Mouse (Mus musculus): ENCODE results near the gene Krtap5-1. TPM values are rescaled to one million over a fixed set of nuclear protein-coding genes. Genes with fewer than 3 reads are reported as not detected.
"Not testable (repeated sequence)": the region's sequence is repeated elsewhere in the genome, so short reads cannot be mapped to it uniquely, and the experiment has no call there.

Gene Krtap5-1
- polyA plus RNA-seq, 1 experiment = not detected

- no peak for TF ChIP-seq GATA1 (IDR thresholded peaks at IDR 0.05; ENCODE audit: low read length)
Observed at GRCm38 (mm10) chr7:142316558-142316957, 19.6 kb upstream of the Krtap5-1 start.

GRCm38 (mm10) chr7:142314600-142315285 lies 17.8 kb upstream of the Krtap5-1 start:
- no peak for TF ChIP-seq GATA1 (IDR thresholded peaks at IDR 0.05; ENCODE audit: low read length)

GRCm38 (mm10) chr7:142303249-142303648 lies 6.3 kb upstream of the Krtap5-1 start, which contains the start of gene Krtap5-4:
Gene Krtap5-4 (plus strand): TSS chr7:142303549.
- TF ChIP-seq GATA1 (IDR thresholded peaks at IDR 0.05; ENCODE audit: low read length) = no peak

GRCm38 (mm10) chr7:142295418-142295817 lies 1.5 kb downstream of the Krtap5-1 start:
- TF ChIP-seq GATA1 (IDR thresholded peaks at IDR 0.05; ENCODE audit: low read length) = no peak

- TF ChIP-seq GATA1 (IDR thresholded peaks at IDR 0.05; ENCODE audit: low read length) = no peak
Observed at GRCm38 (mm10) chr7:142285130-142285835, 11.6 kb downstream of the Krtap5-1 start.

- no peak for TF ChIP-seq GATA1 (IDR thresholded peaks at IDR 0.05; ENCODE audit: low read length)
Observed at GRCm38 (mm10) chr7:142284615-142285080, 12.3 kb downstream of the Krtap5-1 start.

- TF ChIP-seq GATA1 (IDR thresholded peaks at IDR 0.05; ENCODE audit: low read length) = no peak
Observed at GRCm38 (mm10) chr7:142284023-142284591, 12.8 kb downstream of the Krtap5-1 start.

GRCm38 (mm10) chr7:142274263-142274662 lies 22.7 kb downstream of the Krtap5-1 start, which contains the start of gene Gm4559:
Gene Gm4559 (minus strand): TSS chr7:142274363.
- not testable (repeated sequence) for TF ChIP-seq GATA1 (IDR thresholded peaks at IDR 0.05; ENCODE audit: low read length)

GRCm38 (mm10) chr7:142258254-142258653 lies 38.7 kb downstream of the Krtap5-1 start, which contains the start of gene Gm2431:
Gene Gm2431 (minus strand): TSS chr7:142258354.
- not testable (repeated sequence) for TF ChIP-seq GATA1 (IDR thresholded peaks at IDR 0.05; ENCODE audit: low read length)

GRCm38 (mm10) chr7:142255517-142255916 lies 41.4 kb downstream of the Krtap5-1 start:
- TF ChIP-seq GATA1 (IDR thresholded peaks at IDR 0.05; ENCODE audit: low read length) = no peak

GRCm38 (mm10) chr7:142249824-142250223 lies 47.1 kb downstream of the Krtap5-1 start:
- TF ChIP-seq GATA1 (IDR thresholded peaks at IDR 0.05; ENCODE audit: low read length) = no peak

Other genes with a start within 250 kb of the Krtap5-1 start
- gene Mob2, start 236.1 kb downstream of the Krtap5-1 start, polyA plus RNA-seq (2012) = 38.6 and 39.4 TPM in 2 replicates
- 0.24 and 0.28 TPM in 2 replicates for gene Dusp8, start 201.3 kb downstream of the Krtap5-1 start, polyA plus RNA-seq (2012)
- gene Gm45618, start 176.4 kb downstream of the Krtap5-1 start, polyA plus RNA-seq (2012) = not detected in 2 replicates
- gene Gm39115, start 161.1 kb downstream of the Krtap5-1 start, polyA plus RNA-seq (2012) = not detected in 2 replicates
- gene Gm45337, start 152.5 kb downstream of the Krtap5-1 start, polyA plus RNA-seq (2012) = not detected in 2 replicates
- not detected in 2 replicates for gene Gm29735, start 140.0 kb downstream of the Krtap5-1 start, polyA plus RNA-seq (2012)
- gene Gm4553, start 131.4 kb downstream of the Krtap5-1 start, polyA plus RNA-seq (2012) = not detected in 2 replicates
- gene Krtap5-2, start 121.1 kb downstream of the Krtap5-1 start, polyA plus RNA-seq (2012) = not detected in 2 replicates
- gene Gm10153, start 106.7 kb downstream of the Krtap5-1 start, polyA plus RNA-seq (2012) = not detected in 2 replicates
- not detected in 2 replicates for gene Krtap5-3, start 95.8 kb downstream of the Krtap5-1 start, polyA plus RNA-seq (2012)
- not detected in 2 replicates for gene Gm7579, start 85.3 kb downstream of the Krtap5-1 start, polyA plus RNA-seq (2012)
- gene Krtap5-5, start 67.1 kb downstream of the Krtap5-1 start, polyA plus RNA-seq (2012) = not detected in 2 replicates
- not detected in 2 replicates for gene Gm40460, start 56.0 kb downstream of the Krtap5-1 start, polyA plus RNA-seq (2012)
- gene Gm2431, start 38.8 kb downstream of the Krtap5-1 start, polyA plus RNA-seq (2012) = not detected in 2 replicates
- gene Gm4559, start 22.8 kb downstream of the Krtap5-1 start, polyA plus RNA-seq (2012) = not detected in 2 replicates
- not detected in 2 replicates for gene Krtap5-4, start 6.4 kb upstream of the Krtap5-1 start, polyA plus RNA-seq (2012)
- 0.06 TPM in 1 of 2 replicates, not detected in the other for gene Ifitm10, start 76.6 kb upstream of the Krtap5-1 start, polyA plus RNA-seq (2012)
- 24.2 and 26.1 TPM in 2 replicates for gene Gm49369, start 85.5 kb upstream of the Krtap5-1 start, polyA plus RNA-seq (2012)
- 33.0 and 46.6 TPM in 2 replicates for gene Ctsd, start 90.9 kb upstream of the Krtap5-1 start, polyA plus RNA-seq (2012)
- not detected in 2 replicates for gene Syt8, start 137.7 kb upstream of the Krtap5-1 start, polyA plus RNA-seq (2012)
- gene Tnni2, start 144.7 kb upstream of the Krtap5-1 start, polyA plus RNA-seq (2012) = not detected in 2 replicates
- gene Lsp1, start 163.7 kb upstream of the Krtap5-1 start, polyA plus RNA-seq (2012) = not detected in 2 replicates
- gene Tnnt3, start 201.7 kb upstream of the Krtap5-1 start, polyA plus RNA-seq (2012) = not detected in 2 replicates
- gene Mrpl23, start 235.6 kb upstream of the Krtap5-1 start, polyA plus RNA-seq (2012) = 11.7 and 37.4 TPM in 2 replicates